Mouse (Mus musculus): Measurements from ENCODE around the gene Knstrn.

The Knstrn gene

DNA sequence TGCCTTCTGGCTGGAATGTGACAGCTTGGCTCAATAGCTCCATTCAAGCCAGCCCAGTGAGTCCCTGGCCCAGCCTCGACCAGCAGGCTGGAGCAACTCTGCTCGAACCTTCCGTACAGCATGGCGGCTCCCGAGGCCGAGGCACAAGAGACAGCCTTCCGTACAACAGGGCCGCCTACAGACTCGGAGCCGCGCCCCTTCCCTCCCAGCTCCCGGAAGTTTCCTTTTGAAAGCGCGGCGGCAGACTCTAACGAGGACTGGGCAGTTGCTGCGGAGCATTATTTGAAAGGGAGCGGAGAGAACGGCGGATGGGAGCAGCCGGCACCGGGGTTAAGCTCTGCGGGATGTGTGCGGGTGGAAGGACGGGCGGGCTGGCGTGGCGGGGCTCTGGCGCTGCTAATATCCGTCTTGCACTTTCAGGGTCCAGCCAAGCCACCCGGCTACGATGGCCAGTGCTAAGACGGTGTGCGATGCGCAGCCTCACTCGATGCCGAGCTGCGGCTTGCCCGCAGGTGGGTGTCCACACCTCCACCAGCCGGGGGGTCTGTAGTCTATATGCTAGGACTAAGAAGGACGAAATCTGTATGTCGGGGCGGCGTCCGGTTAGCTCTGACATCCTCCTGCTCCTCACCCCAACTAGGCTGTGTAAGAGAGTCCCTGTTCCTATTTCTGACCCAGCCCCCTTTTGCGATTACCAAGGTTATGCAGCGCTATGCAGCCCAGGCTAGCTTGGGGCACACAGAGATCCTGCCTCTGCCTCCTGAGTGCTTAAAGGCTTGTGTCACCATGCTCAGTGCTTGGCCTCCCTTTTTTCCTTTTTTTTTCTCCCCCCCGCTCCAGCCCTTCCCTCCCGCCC is at the start of gene Knstrn:
Knstrn (plus strand) TSS at position 23 of the 856 bp plus-strand sequence.
- peak; percentile 90 for DNase-seq

DNA sequence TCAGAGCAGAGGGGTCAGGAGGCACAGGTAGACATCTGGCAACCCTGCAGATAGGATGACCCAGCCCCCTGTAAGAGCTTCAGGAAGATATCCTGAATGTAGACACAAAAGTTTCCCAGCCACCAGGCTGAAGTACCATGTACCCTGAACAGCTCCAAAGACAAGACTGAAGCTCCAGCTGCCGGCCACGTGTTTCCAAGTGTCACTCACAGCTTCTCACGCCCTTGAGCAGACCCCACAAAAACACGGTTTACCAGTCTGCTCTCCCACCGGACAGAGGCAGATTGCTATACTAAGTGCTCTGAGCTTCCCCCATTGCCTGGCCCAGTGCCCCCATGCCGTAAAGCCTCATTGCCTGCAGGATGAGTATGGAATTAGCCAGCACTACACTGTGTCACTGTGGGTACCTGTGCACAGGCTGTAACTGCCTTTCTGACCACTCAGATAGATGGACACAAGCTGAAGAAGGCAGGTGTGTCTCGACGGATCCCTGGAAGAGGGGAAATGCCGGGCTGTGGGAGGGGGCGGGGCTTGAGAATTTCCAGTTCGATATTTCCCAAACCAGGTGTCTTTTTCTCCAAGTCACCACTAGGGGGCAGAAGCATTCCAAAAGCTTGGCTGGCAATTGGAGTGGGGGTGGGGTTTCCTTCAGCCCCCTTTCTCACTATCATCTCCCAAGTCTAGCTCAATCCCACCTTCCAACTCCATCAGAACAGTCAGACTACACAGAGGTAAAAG is 49.5 kb upstream of the Knstrn start:
- peak; percentile 59 for DNase-seq

DNA sequence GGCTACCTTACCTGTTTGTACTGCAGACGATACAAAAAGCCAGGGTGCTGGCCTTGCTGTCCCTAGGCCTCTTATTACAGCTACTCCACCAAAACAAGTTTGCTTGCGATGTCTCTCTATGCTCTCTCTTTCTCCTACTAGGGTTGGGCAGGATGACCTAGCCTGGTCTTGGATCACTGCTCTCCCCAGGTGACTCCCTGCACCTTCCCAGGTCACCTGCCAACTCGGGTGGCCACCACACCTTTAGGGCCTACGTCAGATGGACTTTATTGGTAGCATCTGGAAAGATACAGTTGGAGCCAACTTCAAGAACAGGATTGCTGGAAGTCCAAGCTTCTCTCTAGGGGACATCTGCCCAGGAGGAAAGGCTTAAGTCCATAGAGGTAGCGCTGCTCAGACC is 48.9 kb upstream of the Knstrn start:
- DNase-seq = no peak

DNA sequence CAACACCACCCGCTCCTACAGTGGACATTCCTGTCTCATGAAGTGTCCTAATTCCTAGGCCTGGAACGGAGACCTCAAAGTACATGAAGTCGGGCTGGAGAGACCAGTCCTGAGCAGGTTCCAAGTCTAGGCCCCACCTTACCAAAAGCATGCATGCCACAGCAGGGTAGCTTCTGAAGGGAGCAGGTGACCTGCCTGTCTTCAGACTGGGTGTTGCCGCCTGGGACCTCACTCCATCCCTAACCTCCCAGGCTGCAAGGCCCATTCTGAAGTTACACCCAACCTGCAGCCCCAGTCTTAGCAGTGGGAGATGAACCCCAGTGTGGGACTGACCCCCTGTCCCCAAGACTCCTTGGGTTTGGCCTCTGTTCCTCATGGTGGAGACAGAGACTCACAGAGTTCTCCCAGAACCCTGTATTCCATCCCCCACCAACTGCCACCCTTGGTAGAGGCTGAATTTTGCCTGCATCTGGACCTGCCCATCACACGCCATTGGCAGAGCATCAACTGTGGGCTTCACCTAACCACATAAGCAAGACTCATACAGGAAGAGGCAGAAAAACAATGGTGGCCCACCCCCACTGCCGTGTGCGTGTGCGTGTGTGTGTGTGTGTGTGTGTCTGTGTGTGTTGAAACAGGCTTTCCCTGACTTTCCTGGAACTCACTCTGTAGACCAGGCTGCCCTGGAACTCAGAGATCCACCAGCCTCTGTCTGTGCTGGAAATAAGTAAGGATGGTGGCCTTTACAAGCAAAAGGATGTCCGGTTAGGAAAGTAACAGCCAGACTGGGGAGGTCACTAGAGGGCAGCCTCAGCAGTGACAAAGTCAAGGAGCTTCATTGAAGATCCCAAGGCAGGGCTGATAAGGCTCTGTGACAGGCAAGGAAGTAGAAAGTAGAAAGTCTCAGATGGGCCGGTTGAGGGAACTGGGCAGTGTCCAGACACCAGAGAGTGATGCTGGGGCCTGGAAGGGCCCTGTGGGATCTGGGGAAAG is 47.5 kb upstream of the Knstrn start:
- no peak for DNase-seq

DNA sequence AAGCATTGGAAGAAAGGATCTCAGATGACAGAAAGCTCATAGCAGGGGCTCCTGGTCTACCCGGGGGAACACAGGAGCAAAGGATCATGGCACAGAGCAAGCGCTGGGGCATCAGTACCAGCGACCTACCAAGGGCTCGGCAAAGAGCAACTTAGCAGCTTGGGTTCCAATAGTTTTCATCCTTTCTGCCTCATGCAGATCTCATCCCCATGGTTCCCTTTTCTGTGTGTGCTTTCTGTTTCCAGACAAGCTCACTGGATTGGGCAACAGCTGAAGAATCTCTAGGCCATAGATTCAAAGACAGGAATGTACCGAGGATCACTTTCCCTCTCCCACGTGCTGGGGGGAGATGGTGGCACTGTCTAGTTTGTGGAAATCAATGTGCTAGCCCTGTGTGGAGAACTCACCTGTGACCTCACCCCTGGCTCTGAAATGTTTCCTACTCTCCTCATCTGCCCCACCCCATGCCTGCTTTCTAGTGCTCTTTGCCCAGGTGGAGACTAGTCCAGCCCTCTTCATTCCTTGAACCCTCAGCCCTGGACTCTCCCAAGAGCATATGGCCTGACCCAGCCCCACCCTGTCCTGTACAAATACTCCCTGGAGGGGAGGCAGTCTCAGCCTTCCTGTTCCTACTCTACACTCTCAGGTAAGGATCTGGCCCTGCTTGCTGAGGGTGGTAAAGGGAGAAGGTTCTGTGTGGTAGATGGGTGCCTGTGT is 41.5 kb upstream of the Knstrn start, which contains the start of gene Phgr1:
Phgr1 (plus strand) TSS at position 612 of the 717 bp plus-strand sequence.
- DNase-seq = no peak

DNA sequence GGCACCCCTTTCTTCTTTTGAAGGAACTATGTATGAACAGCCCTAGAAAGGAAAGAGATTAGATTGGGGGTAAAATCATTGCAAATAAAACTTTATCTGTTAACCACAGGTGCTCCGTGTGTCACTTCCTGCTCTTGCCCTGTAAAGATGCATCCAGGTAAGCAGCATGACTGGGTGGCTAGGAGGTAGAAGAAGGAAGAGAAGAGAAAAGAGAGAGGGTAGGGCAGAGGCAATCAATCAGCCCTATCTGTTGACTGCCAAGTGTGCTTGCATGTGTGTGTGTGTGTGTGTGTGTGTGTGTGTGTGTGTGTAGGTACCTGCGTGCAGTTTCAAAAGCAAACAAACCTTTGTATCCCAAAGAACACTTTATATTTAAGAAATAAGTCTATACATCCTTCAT is 39.3 kb upstream of the Knstrn start:
- DNase-seq = no peak

DNA sequence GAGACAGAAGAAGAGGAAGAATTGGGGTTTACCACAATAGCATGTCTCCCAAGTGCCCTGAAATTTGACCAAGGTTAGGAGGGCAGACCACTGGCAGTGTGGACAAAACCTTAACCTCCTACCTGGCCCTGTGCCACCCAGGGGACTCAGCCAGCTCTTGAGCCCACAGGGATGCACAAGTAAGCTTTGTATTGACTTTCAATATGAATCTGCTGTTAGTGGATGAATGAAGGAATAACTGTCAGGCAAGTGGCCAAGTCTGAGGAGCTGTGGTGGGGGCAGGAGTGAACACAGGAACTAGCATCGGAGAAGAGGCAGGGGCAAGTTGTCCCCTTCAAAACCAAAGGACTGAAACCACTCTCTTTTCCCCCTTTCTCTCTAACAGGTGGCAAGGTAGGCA is 38.4 kb upstream of the Knstrn start:
- peak; percentile 63 for DNase-seq

DNA sequence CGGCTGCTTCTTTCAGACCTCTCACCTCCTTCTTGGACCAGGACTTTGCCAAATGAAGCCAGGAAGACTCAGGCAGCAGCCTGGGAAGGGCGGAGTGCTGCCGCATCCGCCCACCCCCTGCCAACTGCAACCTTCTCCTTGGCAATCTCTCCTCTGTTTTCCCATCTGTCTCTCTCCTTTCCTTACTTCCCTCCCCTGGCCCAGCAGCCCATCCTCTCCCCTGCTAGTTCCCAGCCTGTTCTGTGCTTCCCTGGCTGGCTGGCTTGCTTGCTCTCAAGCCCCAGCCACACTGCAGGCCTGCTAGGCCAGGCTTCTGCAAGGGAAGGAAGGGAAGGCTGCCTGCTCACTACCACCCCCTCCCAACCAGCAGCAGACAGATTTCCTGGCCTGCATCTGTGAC is 38.0 kb upstream of the Knstrn start:
- DNase-seq = peak; percentile 89

DNA sequence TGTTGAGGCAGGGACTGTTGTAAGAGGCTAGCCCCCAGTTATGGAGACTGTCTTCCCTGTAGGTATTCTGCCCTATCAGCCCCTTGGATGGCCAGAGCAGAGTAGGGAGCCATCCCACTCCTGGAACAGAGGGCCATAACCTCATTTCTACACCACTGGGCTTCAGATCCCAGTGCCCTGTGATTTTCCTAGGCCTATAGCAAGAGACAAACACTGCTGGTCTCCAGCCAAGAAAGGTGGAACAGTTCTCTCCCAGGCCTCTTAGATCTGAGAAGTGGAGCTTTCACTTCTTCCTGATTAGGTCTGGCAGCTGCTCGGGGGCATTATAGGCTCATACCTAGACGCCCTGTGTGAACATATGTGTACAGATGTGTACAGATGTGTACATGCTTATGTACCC is 37.5 kb upstream of the Knstrn start:
- no peak for DNase-seq

DNA sequence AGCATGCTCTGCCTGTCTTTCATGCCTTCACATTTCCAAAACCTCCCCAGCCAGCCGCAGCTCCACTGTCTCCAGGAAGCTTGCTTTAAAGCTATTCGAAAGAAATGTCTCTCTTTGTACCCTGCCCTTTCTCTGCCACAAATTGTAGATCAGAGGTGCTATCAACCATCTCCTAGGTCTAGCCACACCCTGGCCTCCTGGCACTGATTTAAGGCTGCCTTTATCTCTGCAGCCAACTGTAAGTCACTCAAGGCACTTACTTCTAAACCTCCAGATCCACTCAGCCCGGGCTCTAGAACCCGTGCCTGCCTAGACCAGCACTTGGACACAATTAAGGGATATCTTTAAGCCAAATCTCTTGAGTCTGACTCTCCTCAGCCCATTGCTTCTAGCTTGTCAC is 35.4 kb upstream of the Knstrn start:
- no peak for DNase-seq

DNA sequence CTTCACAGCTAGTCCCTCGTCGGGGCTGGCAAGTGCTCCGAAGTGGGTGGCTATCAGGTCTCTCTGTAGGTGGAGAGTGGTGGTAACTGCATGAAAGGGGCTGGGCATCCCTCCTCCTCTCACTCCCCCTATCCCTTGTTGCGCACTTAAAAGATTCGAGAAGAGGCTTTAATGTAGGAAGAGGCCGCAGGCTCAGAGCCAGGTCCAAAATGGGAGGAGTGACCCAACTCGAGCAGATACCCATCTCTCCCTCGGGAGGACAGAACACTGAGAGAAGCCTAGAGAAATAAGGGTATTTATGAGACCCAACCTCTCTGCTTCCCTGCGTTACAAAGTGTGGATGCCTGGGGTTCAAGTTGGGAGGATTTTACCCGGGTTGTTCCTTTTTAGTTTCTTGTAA is 34.7 kb upstream of the Knstrn start:
- no peak for DNase-seq

DNA sequence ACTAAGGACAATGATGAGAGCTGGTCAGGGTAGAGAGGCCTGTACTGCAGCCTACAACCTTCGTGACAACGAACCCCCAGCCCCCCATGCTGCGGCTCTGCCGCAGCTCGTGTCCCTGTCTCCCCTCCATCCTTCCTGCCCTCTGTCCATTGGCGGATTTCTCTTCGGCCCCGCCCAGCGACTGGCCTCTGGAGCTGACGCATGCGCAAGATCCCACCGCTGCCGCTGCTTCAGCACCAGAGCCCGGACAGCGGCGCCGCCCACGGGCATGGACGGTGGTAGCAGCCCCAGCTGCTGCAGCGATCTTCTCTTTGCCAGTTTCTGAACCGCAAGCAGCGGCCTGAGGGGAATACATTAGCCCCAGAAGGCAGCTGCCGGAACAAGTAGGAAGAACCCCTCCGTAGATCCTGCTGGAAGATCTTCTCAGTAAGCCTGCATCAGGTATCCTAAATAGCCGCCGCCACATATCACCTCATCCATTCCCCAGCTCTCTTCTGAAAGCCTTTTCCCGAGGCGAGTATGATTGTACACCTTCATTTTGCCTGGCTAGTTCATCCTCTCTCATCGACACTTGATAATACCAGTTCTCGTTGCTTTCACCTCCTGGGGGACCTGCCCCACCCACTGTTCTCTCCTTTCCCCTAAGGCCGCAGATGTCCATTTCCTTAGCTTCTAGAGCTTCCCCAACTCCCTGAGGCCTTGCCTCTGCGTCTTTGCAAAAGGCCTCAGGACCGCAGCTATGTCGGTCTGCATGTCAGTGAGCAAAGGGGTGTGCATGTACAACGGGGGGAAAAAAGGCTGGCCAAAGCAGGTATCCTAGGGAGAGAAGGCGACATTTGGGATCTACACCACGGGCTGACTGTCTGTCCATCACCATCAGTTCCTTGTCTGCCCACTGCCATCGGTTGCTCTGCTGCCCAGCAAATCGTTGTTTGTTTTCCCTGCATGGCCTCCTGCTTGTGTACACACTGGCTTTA is 34.0 kb upstream of the Knstrn start, which contains the start of gene Disp2:
Disp2 (plus strand) TSS at position 216 of the 977 bp plus-strand sequence.
- peak; percentile 96 for DNase-seq

DNA sequence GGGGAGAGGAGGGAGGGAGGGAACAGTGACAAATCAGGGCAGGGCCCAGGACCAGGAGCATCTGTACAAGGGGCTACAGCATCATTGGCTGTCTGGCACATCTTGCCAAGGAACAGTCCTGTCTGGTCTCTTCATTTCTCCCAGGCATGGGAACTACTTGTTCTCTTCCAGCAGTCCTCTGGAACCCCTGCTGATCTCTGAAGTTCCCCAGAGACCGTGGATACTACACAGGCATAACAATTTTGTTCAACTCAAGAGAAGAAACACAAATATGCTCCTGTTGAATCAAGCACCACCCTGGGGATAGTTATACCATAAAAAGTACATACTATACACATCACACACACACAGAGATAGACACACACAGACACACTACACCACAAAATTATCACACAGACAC is 32.7 kb upstream of the Knstrn start:
- DNase-seq = no peak

DNA sequence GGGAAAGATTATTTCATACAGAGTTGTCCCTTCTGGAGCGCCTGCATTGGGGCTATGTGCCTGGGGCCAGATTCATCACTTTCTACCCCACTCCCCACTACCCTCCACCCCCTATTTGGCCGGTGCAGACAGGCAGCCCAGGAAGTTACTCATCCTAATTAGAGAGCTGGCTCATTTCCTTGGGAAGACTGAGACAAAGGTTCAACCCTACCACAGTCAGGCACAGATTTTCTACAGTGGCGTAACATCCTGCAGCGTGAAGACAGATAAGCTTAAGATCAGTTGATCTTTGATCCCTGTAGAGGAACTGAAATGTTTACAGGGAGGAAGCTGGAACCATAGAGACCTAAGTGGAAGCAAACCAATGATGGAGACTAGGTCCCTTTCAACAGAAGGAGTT is 31.5 kb upstream of the Knstrn start:
- DNase-seq = no peak

DNA sequence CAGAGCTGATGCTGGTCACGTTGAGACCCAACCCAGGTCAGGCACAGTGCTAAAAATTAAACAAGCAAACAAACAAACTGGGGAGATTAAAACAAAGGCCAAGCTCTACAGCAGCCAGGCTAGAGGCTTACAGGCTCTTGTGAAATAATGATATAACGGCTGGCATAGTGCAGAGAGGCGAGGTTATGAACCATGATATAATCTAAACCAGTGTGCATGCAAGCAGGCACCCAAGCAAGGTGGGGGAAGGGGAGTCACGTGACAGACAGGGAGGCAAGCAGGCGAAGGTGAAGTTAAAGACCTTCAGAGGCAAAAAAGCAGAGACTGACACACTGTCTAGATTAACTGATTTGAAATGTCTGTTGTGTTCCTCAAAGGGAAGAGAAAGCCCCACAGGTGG is 30.7 kb upstream of the Knstrn start:
- no peak for DNase-seq

DNA sequence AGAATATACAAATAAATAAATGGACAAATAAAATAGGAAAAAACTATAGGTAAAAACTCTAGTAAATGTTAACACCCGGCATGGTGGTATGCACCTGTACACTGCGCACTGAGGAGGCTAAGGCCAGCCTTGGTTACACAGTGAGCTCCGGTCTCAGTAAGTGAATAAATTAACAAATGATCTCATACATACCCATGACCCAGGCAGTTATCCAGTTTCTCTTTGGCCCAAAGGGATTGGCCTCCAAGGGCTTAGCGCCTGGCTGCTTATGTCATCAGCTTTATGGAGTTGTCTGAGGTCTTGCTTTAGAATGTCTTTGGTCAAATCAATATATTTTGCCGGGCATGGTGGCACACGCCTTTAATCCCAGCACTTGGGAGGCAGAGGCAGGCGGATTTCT is 30.1 kb upstream of the Knstrn start:
- DNase-seq = no peak

DNA sequence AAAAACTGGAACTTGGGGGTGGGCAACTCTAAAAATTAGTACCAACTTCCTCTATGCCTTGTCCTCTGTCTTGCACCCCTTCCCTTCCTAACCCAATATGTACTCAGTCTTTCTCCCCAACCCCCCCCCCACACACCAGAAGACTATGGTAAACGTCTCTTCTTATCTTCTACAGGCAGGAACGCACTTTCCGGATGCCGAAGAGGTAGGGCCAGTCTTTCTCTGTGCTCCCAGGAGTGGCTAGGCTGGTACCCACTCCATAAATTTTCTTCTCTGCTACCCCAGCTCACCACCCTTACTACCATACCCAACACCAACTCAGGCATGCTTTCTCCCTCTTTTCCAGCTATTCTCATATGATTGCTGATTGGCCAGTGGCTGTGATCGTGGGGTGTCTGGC is 27.3 kb upstream of the Knstrn start:
- no peak for DNase-seq

DNA sequence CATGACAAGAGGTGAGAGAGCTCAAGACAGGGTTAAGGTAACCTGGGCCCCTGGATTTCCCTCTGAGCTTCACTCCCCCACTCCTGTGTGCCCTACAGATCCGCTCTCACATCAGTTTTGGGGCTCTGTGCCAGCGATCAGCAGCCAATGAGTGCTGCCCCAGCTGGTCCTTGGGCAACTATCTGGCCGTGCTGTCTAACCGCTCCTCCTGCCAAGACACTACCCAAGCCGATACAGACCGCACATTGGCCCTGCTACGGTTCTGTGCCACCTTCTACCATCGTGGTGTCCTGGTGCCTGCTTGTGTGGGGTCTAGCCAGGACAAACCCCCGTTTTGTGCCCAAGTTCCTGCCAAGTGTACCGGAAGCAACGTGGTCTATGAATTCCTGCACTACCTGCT is 24.3 kb upstream of the Knstrn start:
- DNase-seq = no peak

DNA sequence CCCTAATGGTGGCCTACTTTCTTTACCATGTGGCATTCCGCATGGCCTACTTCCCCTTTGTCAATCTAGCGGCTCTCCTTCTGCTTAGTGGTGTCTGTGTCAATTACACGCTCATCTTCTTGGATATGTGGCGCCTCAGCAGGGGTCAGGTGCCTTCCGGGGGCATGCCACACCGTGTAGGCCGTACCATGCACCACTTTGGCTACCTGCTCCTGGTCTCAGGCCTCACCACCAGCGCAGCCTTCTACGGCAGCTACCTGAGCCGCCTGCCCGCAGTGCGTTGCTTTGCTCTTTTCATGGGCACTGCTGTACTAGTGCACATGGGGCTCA is 23.6 kb upstream of the Knstrn start:
- DNase-seq = no peak

DNA sequence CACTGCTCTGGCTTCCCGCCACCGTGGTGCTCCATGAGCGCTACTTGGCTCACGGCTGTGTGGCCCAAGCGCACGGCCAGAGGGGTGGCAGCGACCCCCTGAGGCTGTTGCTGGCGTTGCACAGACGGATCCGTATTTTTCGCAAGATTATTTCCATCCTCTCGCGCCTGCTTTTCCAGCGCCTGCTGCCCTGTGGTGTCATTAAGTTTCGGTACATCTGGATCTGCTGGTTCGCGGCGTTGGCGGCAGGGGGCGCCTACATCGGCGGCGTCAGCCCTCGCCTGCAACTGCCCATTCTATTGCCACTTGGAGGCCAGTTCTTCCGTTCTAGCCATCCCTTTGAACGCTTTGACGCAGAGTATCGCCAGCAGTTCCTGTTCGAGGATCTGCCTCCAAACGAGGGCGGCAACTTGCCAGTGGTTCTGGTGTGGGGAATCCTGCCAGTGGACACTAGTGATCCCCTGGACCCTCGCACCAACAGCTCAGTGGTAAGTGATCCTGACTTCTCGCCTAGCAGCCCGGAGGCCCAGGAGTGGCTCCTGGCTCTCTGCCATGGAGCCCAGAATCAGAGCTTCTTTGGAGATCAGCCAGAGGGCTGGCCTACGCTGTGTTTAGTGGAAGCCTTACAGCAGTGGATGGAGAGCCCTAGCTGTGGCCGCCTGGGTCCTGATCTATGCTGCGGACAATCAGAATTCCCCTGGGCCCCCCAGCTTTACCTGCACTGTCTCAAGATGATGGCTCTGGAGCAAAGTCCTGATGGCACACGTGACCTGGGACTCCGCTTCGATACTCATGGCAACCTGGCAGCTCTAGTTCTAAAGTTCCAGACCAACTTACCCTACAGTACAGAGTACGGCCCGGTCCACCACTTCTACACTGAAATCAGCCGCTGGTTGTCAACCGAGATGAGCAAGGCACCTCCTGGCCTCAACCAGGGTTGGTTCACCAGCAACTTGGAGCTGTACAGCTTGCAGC is 23.0 kb upstream of the Knstrn start:
- peak; percentile 50 for DNase-seq

Data from right cerebral cortex, adult 18-20 months (tissue).